Mouse (Mus musculus): Measurements from ENCODE around the gene Gck.
"Not testable (repeated sequence)": the region's sequence is repeated elsewhere in the genome, so short reads cannot be mapped to it uniquely, and the experiment has no call there.

Gck gene

DNA sequence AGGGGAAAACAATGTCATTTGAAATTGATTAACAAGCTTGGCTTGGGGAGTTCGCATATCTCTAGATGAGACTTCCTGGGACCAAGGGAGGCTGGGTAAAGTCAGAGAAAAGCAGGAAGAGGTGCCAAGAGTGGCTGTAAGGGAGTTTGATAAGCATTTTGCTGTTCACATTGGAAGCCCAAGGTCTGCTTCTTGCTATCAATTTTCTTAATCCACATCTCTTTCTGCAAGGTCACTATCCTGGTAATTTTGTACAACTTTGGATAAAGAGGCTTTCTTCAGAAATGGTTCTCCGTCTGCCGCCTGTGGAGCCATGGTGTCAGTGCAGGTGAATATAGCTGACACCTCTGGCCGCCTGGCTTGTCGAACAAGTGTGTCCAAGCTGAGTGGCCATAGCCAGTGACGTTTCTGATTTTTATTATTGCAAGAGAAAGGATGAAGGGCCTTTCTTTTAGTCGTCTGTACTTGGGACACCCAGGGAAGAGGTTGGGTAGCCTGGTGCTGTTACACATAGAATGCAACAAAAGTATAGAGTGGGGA lies 5.2 kb upstream of the Gck start:
- DNase-seq (ENCODE audit: low read depth, low spot score): peak; percentile 78

DNA sequence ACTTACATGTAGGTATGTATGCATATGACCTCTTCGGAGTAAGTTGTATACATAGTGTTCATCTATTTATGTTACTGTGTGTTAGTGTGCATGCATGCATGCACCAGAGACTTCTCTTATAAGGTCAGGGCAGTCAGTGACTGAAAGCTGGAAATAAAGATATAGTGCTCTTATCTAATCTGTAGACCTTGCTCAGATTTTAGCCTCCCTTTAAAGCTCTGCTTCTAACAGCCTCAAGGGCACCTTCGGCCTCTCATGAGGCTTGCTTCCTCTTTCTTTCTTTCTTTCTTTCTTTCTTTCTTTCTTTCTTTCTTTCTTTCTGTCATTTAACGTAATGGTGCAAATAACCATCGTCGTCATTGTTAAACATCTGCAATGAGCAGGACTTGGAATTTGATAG lies 4.6 kb upstream of the Gck start:
- DNase-seq (ENCODE audit: low read depth, low spot score): no peak

DNA sequence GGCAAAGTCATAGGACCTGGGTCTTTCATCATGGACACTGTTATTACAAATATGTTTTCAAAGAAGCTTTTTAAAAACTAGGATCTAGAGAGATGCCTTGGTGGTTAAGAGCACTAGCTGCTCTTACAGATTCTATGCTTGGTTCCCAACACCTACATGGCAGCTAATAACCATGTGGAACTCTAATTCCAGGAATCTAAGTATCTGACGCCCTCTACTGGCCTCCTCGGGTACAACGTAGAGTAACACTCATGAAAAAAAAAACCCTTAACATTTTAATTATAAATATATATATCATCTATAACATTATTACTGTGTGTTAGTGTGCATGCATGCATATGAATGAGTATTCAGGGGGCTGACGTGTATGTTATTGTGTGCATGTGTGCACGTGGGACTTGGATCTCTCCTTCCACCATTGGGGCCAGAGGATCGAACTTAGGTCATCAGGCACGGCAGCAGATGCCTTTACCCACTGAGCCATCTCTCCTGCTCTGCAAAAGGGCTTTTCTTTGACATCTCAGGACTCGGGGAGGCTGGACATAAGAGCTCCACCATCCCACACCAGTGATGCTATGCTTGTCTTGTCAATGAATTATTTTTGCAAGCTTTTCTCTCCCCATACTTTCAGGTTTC lies 3.4 kb upstream of the Gck start:
- DNase-seq (ENCODE audit: low read depth, low spot score): peak; percentile 62

DNA sequence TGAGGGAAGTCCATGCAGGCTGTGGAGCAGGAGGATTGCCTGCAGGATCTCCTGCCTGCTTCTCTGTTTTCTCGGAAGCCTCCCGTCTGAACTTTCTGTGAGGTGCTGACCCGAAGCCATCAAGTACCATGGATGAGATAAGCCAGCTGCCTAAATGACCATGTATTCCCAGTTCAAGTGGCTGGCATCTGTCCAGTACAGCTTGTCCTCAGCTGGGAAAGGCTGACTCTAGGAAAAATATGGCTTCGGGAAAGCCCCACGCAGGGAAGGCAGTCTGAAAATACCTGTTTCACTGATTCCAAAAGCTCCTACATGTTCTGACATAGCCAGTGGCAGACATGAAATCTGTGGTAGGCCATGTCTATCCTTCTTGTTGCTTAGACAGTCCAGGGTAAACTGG lies 2.6 kb upstream of the Gck start:
- DNase-seq (ENCODE audit: low read depth, low spot score): no peak

DNA sequence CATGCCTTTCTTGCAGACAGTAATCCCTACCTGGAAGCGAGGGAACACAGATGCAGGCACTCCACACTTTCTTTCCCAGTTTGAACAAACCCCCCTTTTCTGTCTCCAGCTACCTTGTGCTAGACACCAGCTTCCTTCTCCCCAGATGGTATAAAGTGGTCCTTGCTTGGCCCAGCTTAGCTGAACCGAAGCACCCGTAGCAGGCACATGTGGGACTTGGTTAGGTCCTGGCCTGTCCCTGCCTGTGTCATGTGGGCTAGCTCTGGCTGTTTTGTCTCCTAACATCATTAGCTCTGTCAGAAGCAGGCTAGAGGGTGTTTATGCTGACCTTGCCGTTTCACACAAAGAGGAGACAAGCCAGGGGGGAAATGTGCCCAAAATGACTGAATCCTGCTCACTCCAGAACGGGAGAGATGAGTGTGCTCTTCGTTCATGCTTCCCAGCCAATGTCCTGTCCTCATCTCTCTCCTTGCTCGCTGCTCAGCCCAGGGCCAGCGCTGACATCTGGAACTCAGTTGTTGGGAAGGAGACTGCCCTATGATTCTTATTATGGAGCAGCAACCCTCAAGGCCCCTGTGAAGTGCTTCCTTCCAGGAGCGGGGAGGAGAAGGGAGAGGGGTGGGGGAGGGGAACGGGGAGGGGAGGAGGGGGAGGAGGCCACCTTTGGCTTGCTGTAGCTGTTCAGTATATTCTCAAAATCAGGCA lies 1.2 kb downstream of the Gck start:
- DNase-seq (ENCODE audit: low read depth, low spot score): no peak

DNA sequence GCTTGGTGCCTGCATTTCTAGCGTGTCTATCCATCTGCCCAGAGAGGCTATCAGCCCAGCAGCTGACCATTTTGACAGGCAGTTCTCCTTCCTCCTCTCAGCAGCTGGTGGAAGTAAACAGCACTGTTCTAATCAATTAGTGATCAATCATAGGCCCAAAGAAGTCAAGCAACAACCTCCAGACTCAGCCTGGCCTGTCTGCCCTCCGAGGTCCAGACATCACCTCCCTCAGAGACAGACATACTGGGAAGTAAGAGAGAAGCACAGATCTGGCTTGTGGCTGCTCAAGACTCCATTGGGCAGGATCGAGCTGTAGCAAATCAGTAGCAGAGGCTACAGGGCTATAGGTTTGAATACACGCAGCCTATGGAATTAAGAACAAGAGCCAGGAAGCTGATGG lies 2.1 kb downstream of the Gck start:
- DNase-seq (ENCODE audit: low read depth, low spot score): no peak

DNA sequence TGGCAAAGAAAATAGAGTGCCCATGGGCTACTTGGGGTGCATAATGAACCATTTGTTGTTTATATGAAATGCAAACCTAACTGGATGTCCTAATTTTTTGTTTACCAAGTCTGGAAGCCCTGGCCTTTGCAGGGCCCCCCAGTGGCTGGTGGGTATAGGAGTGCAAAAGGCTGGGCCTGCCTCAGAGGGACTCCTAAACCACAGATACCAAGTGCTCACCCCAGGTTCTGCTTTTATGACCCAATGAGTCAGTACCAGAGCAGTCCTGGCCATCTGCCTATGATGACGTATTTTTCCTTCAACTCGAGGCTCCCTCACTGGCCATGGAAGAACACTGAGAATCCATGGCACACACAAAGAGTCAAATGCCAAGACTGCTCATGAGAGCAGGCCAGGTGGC lies 4.8 kb downstream of the Gck start:
- DNase-seq (ENCODE audit: low read depth, low spot score): no peak

DNA sequence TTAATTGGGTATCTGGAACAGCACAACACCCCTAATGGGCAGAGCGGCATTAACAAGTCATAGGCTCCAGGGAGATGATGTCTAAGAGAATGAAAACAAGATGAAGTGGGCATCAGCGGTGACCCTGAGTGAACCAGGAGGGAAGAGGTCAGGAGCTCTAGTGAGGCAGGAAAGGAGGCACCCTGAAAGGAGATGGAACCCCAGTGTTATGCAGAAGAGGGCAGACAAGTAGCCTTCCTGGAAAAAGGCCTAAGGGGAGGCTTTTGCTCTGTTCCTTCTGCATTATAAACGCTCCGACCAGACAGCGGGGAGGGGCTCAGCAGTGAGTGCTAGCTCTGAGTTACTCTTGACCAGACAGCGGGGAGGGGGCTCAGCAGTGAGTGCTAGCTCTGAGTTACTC lies 6.9 kb downstream of the Gck start:
- DNase-seq (ENCODE audit: low read depth, low spot score): no peak

DNA sequence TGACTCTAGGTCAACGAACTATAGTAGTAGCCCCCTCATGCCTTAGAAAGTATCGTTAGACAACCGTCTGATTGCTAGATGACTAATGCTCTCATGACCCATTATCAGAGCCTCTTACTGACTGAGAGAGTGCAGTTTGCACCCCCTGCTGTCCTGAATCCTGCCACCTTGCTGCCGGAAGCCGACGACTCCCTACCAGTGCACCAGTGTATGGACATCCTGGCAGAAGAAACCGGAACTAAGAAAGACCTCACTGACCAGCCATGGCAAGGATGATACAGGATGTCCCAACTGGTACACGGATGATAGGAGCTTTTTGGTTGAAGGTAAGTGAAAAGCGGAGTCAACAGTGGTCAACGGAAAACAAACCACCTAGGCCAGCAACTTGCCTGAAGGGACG lies 15.3 kb downstream of the Gck start:
- not testable (repeated sequence) for DNase-seq (ENCODE audit: low read depth, low spot score)

DNA sequence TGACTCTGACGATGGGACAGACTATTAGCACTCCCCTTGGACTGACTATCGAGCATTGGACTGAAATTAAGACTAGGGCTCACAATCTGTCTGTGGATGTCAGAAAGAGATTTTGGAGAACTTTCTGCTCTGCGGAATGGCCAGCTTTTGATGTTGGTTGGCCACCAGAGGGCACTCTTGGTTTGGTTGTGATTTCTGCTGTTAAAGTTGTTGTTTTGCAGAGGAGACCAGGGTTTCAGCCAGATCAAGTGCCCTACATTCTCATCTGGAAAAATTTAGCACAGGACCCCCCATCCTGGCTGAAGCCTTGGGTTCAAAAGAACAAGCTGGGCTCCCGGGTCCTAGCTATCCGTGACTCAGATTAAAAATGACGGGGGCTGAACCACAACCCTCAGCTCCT lies 17.9 kb downstream of the Gck start:
- DNase-seq (ENCODE audit: low read depth, low spot score): not testable (repeated sequence)

DNA sequence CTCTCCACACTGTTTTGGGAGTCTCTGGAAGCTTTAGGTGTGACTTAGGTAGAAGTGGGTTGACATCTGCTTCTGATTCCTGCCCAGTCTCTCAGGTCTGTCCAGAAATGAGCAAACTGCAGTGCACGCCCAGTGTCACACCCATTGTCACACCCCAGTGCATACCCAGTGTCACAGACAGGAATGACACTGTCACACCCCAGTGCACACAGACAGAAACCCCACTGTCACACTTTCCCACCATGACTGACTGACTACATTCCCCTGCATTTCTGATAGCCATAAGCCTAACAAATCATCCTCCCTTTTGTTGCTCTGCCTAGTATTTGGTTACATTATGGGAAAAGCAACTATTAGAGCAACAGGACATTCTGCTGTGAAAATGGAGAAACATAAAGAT lies 19.3 kb downstream of the Gck start:
- DNase-seq (ENCODE audit: low read depth, low spot score): no peak

DNA sequence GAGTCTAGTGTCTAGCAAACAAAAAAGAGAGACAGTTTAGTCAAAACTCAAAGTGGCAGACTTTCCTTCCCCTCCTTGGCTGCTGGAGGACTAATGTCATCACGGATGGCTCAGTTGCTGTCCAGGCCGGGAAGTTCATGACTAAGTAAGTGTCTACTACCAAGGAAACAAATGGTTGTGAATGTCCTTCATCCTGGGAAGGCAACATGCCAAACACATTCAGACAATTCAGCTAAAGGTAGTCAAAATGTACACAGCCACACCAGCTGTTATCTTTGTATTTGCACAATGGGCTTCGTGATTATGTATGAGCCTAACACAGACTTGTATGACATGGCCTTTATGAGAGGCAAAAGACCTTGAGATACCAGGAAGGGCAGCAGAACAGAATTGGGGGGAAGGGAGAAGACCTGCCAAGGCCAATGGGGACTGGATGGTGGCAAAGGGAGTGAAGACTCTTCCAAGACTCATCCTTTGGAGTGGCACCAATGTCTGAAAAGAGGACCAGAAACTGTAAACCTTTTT lies 23.1 kb downstream of the Gck start:
- DNase-seq (ENCODE audit: low read depth, low spot score): no peak

DNA sequence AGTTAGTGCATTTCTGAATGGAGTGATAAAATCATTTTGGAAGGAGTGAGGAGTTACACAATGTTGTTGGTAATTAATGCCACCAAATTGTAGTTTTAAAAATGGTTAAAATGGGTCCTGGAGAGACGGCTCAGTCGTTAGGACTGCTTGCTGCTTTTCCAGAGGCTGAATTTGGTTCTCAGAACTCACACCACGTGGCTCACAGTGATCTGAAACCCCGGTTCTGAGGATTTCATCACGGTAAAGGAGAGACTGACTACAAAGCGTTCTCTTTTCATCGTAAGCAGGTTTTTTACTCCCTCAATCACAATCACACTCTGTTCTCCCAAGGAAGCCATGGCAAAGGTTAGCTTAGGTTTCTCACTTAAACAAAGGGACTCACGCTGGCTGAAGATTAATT lies 25.2 kb downstream of the Gck start:
- DNase-seq (ENCODE audit: low read depth, low spot score): no peak

DNA sequence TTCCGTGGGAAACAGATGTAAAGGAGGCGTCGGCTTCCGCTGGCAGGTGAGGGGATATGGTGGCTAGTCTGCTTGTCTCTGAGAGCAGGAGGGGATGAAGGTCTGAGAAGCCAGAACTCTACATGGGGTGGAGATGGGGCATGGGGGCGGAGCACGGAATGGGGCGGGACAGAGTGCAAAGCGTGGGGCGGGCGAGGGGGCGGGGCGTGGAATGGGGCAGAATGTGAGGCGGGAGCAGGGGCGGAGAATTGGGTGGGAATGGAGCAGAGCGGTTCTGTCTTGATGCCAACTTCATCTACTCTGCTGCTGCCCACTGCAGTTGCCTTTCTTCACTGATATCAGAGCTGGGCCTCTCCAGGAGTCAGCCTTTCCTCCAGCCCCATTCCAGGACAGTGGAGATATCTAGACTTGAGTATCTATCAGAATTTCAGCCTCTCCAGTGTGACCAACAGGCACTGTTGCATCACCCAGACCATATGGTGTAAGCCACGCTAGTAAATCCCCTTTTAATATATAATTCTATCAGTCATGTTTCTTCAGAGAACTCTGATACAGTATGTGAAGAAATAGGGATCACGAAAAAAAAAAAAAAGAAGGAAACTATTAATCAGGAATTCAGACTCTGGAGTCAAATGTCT lies 29.4 kb downstream of the Gck start:
- DNase-seq (ENCODE audit: low read depth, low spot score): no peak

DNA sequence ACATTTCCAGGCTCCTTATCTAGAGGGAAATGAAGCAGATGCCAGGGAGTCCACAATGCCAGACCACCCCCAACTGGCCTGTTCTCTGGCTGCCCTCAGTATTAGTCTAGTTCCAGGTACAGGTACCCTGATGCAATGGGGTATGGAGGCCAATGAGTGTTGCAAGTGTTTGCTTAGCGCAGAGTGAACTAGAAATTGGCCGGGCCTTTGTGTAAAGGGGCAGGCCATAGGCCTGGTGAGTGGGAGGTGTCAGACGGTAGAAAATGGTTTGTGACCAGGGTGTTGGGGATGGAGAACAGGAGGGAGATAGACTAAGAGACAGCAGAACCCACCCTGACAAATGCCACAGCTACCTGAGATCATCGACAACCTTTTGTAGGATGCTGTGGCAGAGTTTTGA lies 30.3 kb downstream of the Gck start:
- DNase-seq (ENCODE audit: low read depth, low spot score): no peak

DNA sequence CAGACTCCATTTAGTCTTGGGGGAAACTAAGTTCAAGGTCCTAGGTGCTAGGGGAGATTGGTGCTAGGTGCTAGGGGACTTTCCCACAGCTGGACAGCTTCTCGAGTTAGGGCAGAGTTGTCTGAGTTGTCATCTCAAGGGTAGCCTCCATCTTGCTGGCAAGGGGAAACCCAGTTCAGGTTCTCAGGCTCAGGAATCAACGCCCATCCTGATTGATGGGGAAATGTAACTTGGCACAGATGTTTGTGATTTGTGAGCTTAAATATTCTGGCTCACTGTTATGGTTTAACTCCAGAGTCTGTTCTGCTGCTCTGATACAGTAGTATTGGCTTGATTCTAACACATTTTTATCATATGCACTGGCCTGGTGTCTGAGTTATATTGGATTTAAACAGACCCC lies 31.8 kb downstream of the Gck start:
- no peak for DNase-seq (ENCODE audit: low read depth, low spot score)

DNA sequence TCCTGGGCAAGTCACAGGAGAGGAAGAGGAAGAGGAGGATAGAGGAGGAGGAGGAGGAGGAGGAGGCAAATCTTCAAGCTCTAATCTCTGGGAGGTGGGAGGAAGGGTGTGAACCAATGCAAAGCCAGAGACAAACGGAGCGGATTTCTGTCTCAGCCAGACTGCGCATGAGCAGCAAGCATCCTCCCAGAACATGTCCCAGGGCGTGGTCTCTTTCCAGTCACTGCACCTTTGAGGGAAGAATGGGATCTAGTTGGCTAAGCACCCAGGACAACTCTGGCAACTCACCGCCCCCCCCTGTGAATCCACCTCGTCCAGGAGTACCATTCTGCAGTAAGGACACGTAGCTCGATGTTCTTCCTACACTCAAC lies 33.7 kb downstream of the Gck start:
- DNase-seq (ENCODE audit: low read depth, low spot score): peak; percentile 60

DNA sequence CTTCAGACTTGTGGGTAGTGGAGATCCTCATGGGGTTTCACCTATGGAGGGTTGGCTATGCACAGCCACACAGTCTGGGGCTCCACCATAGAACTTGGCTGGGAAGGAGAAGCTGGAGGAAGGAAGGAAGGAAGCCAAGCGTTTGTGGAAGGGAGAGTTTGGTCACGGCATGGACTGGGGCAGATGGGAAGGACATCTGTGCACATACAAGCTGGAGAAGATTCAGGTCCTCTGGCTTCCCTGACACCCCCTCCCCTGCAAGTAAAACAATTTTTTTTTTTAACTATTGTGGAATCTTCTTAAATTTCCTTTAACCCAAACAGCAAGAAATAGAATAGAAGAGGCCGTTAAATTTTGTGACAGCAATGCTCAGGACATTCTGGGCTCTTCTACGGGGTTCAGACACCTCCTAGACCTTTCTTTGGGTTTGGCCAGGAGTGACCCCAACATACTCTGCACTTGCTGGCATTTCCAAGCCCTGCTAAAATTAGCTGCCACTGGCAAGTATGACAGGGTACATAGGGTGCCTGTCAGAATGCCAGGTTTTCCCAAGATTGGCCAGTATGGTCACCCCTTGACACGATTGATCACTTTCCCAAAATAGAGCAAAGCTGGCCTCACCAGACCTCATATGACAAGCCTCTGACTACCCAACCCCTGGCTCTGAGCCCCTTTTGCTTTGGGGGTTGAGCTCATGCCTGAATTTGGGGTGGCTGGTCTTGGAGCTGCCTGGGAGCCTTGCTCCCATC lies 34.3 kb downstream of the Gck start:
- DNase-seq (ENCODE audit: low read depth, low spot score): peak; percentile 79

DNA sequence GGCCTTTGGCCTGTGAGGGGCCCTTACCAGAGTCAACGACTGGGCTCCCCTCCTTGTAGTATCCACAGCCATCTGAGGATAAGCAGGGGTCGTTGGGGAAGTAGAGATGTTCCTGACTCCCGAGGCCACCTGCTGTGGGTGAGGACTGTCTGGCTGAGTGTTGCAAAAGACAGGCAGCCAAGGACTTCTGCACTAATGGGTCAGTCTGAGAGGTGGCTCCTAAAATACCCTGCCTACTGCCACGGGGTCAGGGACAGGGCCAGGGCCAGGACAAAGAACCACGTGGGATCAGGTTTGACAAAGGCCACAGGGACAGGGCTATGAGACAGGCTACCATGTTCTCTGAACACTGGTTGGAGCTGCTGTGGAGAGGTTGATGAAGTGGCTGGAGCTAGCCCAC lies 34.9 kb downstream of the Gck start:
- no peak for DNase-seq (ENCODE audit: low read depth, low spot score)

DNA sequence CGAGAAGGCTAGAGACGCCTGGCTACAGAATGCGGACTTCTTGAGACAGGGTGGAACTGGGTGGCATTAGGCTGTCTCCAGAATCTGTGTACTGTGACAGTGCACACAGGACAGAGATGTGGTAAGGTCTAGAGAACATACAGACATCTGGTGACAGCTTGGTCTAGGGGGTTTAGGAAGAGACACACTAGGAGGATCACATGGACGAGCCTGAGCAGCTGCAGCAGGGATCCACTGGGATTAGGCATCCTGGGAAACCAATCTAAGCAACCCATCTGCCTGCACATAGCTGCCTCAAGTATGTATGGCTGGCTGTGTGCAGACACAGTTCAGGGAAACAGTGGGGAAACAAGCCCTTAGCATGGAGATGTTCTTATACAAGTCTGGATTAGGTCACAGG lies 35.9 kb downstream of the Gck start:
- DNase-seq (ENCODE audit: low read depth, low spot score): no peak

DNA sequence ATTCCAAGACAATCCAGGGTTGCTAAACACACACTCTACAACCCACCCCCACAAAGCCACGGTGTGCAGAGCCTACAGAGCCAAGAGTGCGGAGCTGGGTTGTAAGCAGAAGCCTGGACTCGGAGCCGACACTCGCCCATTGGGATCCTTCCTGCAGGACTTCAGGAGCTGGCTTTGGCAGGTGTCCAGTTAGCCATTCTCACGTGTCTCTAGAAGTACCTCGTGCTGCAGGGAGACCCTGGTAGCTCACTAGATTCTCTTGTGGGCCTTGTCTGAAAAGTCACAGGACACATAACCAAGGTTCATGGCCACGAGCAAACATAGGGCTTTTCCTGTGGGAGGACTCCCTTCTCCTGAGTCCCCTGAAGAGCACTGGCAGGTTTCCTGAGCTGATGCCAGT lies 36.6 kb downstream of the Gck start:
- DNase-seq (ENCODE audit: low read depth, low spot score): peak; percentile 42

DNA sequence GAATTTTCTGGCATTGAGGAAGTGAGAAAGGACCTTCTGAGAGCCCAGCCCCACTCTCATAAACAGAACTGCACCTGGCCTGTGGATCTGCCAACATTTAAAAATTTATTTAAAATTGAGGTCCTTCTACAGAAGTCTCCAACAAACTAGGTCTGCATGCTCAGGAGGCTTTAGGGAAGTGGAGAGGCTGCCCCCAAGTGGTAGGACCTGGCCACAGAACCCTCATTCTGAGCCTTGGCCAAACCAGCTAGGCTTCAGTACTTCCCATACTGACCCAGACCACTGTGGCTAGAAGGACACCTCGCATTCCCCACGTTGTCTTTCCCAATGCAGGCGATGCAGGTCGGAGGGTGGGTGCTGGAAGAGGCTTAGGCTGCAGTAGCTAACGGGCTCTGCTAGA lies 37.2 kb downstream of the Gck start:
- DNase-seq (ENCODE audit: low read depth, low spot score): peak; percentile 89

Data from brain, adult 2 months (tissue).